Mouse (Mus musculus): ENCODE measurements at regions not wholly inside any gene's neighbourhood (a gene's known extent, or its start where the extent isn't known, plus 50 kb on each side); places are given as distances from the start of the nearest gene placed in this dataset.

DNA sequence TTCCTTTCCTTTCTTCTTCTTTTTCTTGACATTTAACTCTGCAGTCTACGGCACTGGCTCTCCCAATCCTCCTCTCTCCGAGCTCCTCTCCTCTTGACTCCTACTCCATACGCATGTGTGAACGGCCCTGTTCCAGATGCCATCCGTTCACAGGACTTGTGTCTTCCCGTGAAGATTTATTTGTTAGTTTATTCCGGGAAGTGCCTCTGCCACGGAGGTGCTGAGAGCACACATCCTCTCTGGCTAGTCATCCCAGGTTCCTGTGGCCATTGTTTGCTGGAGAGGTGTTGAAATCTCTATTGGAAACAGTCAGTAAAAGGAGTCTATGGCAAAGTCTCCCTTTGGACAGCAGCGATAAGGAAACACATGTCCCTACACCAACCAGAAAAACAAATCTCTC is 53.3 kb upstream of the Tgfbr2 start:
- TF ChIP-seq EP300 (optimal IDR thresholded peaks at IDR 0.05), result no peak
- no peak for TF ChIP-seq CTCF (IDR thresholded peaks at IDR 0.05; ENCODE audit: low read depth)
